Mouse (Mus musculus): ENCODE results near the gene Gm4756.

DNA sequence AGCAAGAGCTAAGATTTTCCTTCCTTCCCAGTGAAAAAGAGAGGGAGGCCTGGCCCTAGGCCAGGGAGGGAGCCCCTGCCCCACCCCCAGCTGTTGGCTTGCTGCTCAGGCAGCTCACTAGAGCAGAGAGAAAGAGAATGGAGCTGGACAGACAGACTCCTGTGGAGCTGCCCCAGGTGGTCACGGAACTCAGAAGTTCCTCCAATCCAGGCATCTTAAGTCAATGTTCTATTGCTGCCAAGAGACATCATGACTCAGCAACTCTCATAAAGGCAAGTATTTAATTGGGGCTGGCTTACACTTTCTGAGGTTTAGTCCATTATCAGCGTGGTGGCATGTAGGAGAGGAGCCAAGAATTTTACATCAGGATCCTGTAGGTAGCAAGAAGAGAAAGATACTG lies 25.4 kb upstream of the Gm4756 start:
- TF ChIP-seq CTCF (IDR thresholded peaks at IDR 0.05) (no peak), POLR2A (IDR thresholded peaks at IDR 0.05; ENCODE audit: insufficient read depth, low read depth, low read length) (no peak), EP300 (IDR thresholded peaks at IDR 0.05; ENCODE audit: insufficient read depth, low read depth, low read length) (no peak)

Data from heart, adult 2 months (tissue).